Mouse (Mus musculus) stomach, embryonic 14.5 days (tissue): ENCODE results near the gene Wdr60. TPM values are rescaled to one million over a fixed set of nuclear protein-coding genes. Genes with fewer than 3 reads are reported as not detected.

Source experiments
- ATAC-seq: fragments of 200-750 bp; cut with Nextera tagmentation; 2 replicates; pipeline ENCODE4 v1.8.0; 2017; ENCODE audit warnings: low read depth, moderate TSS enrichment; ENCODE audit not compliant: insufficient number of reproducible peaks, insufficient read depth, low FRiP score
- H3K27ac ChIP-seq: fragments of 300-500 bp; sonication (generic); 2 replicates; pipeline ENCODE4 v1.5.1; 2014; ENCODE audit warnings: mild to moderate bottlenecking, low read length, moderate library complexity, mixed read lengths
- H3K27me3 ChIP-seq: fragments of 300-500 bp; sonication (generic); 2 replicates; pipeline ENCODE4 v1.6.1; 2014; ENCODE audit warnings: low read length, control low read depth, mixed read lengths; ENCODE audit not compliant: control insufficient read depth, insufficient read depth
- H3K36me3 ChIP-seq: fragments of 300-500 bp; sonication (generic); 2 replicates; pipeline ENCODE4 v1.6.1; 2014; ENCODE audit warnings: mild to moderate bottlenecking, control low read depth, low read length, moderate library complexity, mixed read lengths; ENCODE audit not compliant: control insufficient read depth, insufficient read depth
- H3K4me1 ChIP-seq: fragments of 300-500 bp; sonication (generic); 2 replicates; pipeline ENCODE4 v1.6.1; 2014; ENCODE audit warnings: low read length, control low read depth, mixed read lengths; ENCODE audit not compliant: control insufficient read depth, insufficient read depth
- H3K4me2 ChIP-seq: fragments of 300-500 bp; sonication (generic); replicated peaks from 2 replicates; pipeline ENCODE4 v1.6.1; 2014; ENCODE audit warnings: low read depth, low read length, control low read depth
- H3K4me3 ChIP-seq: fragments of 300-500 bp; sonication (generic); 2 replicates; pipeline ENCODE4 v1.5.1; 2014; ENCODE audit warnings: low read depth, low read length, control low read depth
- H3K9ac ChIP-seq: fragments of 300-500 bp; sonication (generic); replicated peaks from 2 replicates; pipeline ENCODE4 v1.6.1; 2014; ENCODE audit warnings: low read depth, mild to moderate bottlenecking, control low read depth, low read length, moderate library complexity, mixed read lengths
- H3K9me3 ChIP-seq: fragments of 300-500 bp; sonication (generic); 2 replicates; pipeline ENCODE4 v1.6.1; 2016; ENCODE audit warnings: low read depth, low read length, control low read depth; ENCODE audit not compliant: control insufficient read depth
- WGBS: fragments of 180-500 bp; shearing (Covaris S2); extraction: QIAGEN DNeasy Blood & Tissue Kit; methylation state at CpG from one replicate; pipeline ENCODE4 v1.1.7; 2014; 5-methylcytosine and 5-hydroxymethylcytosine counted together
- polyA plus RNA-seq: library from polyadenylated mRNA; unstranded; fragments of >200 nt; fragmentation: Nextera tagmentation; extraction: Ambion mirVana; gene quantifications from 2 replicates; pipeline ENCODE4 v1.2.1, GENCODE M21; 2014

Gene Wdr60
- polyA plus RNA-seq, 1 experiment from 2014 or later = 23.9 TPM

- H3K27ac ChIP-seq = no peak overlapping the region
- H3K9me3 ChIP-seq = no peaks in the 10 kb centered on the region
- H3K9ac ChIP-seq = no peak overlapping the region
- no peaks in the 10 kb centered on the region for H3K27me3 ChIP-seq
- ATAC-seq = no peak
- no peak overlapping the region for H3K4me3 ChIP-seq
- 67% methylated on average over 3 of the region's 3 CpGs for WGBS
- no peaks in the 10 kb centered on the region for H3K4me1 ChIP-seq
- H3K4me2 ChIP-seq = no peak overlapping the region
- peaks cover 15% of the 10 kb centered on the region for H3K36me3 ChIP-seq
Observed at GRCm38 (mm10) chr12:116229451-116229850, 33.4 kb downstream of the Wdr60 start.

DNA sequence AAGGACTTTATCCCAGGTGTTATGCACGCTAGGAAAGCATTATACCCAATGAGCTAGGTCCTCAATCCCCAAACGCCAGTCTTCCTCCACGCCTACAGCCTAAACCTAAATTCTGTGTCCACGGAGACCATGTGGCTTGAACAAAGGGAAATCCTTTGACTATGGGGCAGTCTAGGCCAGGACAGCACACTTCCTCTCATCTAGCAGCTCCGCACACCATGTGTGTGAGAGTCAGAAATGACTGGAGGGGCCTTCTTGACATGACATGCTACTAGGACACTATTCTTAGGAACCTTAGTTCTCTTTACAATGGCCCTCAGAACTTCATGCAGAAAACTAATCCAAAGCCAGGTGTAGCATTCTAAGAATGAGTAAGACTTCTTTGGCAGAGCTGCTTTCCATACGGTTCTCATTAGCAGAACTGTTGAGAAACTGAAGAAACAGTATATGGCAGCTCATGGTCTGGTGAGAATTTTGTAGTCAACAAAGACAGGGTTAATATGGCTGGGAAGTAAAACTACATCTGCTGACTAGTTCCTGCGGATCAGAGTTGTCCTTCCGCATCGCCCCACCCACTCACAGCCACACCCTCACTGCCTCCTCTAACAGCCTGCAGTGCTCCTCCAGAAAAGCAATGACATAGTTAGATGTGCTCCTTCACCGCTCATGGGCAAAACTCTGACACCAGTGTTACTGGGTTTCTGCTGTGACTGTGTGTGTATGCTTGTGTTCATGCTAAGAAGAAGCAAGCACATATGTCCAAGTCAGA, 36.3 kb downstream of the Wdr60 start:
- Histone ChIP-seq H3K4me3 (no peak overlapping the region), H3K27ac (no peak overlapping the region), H3K27me3 (no peaks in the 10 kb centered on the region), H3K9me3 (no peaks in the 10 kb centered on the region), H3K9ac (no peak overlapping the region), H3K4me1 (no peaks in the 10 kb centered on the region), H3K36me3 (peaks cover 16% of the 10 kb centered on the region), H3K4me2 (no peak overlapping the region)
- no peak for ATAC-seq
- WGBS = 89% methylated on average over 10 of the region's 10 CpGs

GRCm38 (mm10) chr12:116223107-116223506, 39.7 kb downstream of the Wdr60 start:
- no peak for ATAC-seq

GRCm38 (mm10) chr12:116207486-116207885, 55.3 kb downstream of the Wdr60 start:
- Histone ChIP-seq H3K4me1 (no peaks in the 10 kb centered on the region), H3K27ac (peak overlapping the region; percentile 56; the same call in 1 of the 2 replicates), H3K27me3 (no peaks in the 10 kb centered on the region), H3K36me3 (no peaks in the 10 kb centered on the region), H3K9me3 (0 out of 2 replicates have a peak, but pooled peaks cover 4% of the 10 kb centered on the region), H3K9ac (no peak overlapping the region), H3K4me3 (no peak overlapping the region), H3K4me2 (no peak overlapping the region)
- ATAC-seq = no peak
- WGBS = 62% methylated on average over 8 of the region's 8 CpGs

More at GRCm38 (mm10) chr12:116223107-116223506, 39.7 kb downstream of the Wdr60 start:
- H3K9me3 ChIP-seq = no peaks in the 10 kb centered on the region
- peaks cover 22% of the 10 kb centered on the region for H3K36me3 ChIP-seq
- H3K4me2 ChIP-seq = no peak overlapping the region
- no peak overlapping the region for H3K27ac ChIP-seq
- H3K27me3 ChIP-seq = no peaks in the 10 kb centered on the region
- no peak overlapping the region for H3K4me3 ChIP-seq
- no peak overlapping the region for H3K9ac ChIP-seq
- H3K4me1 ChIP-seq = no peaks in the 10 kb centered on the region
- 86% methylated on average over 2 of the region's 2 CpGs for WGBS

DNA sequence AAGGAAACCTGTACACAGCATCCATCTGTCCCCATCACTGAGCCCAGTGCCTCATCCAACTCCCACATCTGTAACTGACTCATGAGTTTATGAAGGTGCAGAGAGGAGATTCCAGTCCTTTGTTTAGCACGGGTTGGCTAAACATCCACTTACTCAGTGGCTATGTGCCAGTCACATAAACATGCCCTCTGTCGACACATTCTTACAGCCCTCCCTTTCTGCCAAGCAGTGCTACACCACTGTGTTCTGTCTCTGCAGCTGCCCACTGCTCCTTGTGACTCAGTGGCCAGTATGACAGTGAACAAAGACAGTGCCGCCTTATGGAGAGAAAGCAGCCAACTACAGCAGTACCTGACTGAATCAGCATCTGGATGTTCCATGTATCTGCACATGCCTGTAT, 57.1 kb downstream of the Wdr60 start:
- H3K27ac ChIP-seq = peak overlapping the region; percentile 69
- H3K4me2 ChIP-seq = no peak overlapping the region
- H3K9ac ChIP-seq = no peak overlapping the region
- no peaks in the 10 kb centered on the region for H3K36me3 ChIP-seq
- H3K27me3 ChIP-seq = no peaks in the 10 kb centered on the region
- H3K9me3 ChIP-seq = 0 out of 2 replicates have a peak, but pooled peaks cover 4% of the 10 kb centered on the region
- H3K4me1 ChIP-seq = no peaks in the 10 kb centered on the region
- ATAC-seq = 0 out of 2 replicates have a peak, but pooled peaks have one; percentile 24
- H3K4me3 ChIP-seq = no peak overlapping the region
- WGBS = 62% methylated on average over 3 of the region's 3 CpGs

DNA sequence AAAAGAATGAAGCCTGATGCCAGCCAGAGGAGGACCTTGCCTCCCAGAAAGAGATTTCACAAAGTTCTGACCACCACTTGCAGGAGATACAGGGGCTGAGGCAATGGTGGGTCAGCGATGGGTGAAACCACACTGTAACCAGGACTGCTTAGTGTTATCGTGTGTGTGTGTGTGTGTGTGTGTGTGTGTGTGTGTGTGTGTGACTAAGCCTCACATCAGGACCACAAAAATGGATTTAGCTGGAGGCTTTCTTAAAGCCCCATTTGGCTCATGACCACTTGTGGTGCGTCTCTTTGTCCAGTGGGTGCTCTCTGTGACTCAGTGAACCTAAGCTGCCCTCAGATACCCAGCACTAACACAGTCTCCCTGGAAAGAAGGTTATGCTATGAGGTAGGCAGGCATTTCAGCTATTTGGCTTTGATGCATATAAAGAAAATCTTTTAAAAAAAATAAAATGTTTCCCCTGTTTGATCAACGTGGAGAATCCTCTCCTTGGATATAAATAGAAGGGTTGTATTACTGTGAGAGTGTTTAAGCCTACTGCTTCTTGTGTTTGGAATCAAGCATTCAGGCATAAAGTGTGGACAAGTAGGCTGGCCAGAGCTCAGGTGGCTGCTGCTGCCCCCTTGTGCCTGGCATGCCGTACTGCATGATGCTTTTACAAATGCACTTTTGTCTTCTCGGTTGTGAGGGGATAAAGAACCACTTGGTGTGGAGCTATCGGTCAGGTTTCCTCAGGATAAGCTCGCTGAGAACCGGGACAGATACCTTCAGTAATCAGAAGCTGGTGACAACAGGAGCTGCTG, 60.4 kb downstream of the Wdr60 start:
- 36% methylated on average over 9 of the region's 9 CpGs for WGBS
- Histone ChIP-seq H3K27ac (no peak overlapping the region), H3K36me3 (no peaks in the 10 kb centered on the region), H3K4me2 (no peak overlapping the region), H3K9ac (no peak overlapping the region), H3K9me3 (no peaks in the 10 kb centered on the region), H3K4me1 (no peaks in the 10 kb centered on the region), H3K4me3 (no peak overlapping the region), H3K27me3 (no peaks in the 10 kb centered on the region)
- peak; percentile 33; the same call in 1 of the 2 replicates for ATAC-seq

DNA sequence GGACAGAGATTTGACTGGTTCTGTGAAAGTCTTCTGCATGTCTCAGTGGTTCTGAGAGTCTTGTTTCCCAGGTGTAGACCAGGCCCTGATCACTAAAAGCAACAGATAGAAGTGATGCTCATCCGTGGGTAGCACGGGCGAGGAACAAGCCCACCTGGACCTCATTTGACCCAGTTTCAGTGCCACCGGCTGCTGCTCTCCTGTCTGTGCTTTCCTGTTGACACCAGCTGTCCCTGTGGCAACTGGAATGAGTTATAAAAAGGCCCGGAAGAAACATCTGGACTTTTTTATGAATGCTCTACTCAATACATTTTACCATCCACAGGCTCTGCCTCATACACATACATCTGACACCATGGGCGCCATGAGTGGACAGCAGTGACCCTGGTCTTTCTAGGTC, 64.0 kb downstream of the Wdr60 start:
- Histone ChIP-seq H3K4me3 (no peak overlapping the region), H3K9ac (no peak overlapping the region), H3K9me3 (no peaks in the 10 kb centered on the region), H3K4me1 (no peaks in the 10 kb centered on the region), H3K27me3 (no peaks in the 10 kb centered on the region), H3K27ac (no peak overlapping the region), H3K36me3 (no peaks in the 10 kb centered on the region), H3K4me2 (no peak overlapping the region)
- 86% methylated on average over 6 of the region's 6 CpGs for WGBS
- ATAC-seq = no peak

- H3K4me1 ChIP-seq = no peaks in the 10 kb centered on the region
- no peak for ATAC-seq
Observed at GRCm38 (mm10) chr12:116196221-116196620, 66.6 kb downstream of the Wdr60 start.

More at GRCm38 (mm10) chr12:116196221-116196620, 66.6 kb downstream of the Wdr60 start:
- no peaks in the 10 kb centered on the region for H3K27me3 ChIP-seq
- H3K4me3 ChIP-seq = no peak overlapping the region
- H3K27ac ChIP-seq = no peak overlapping the region
- H3K4me2 ChIP-seq = no peak overlapping the region
- H3K9me3 ChIP-seq = no peaks in the 10 kb centered on the region
- H3K9ac ChIP-seq = no peak overlapping the region
- 54% methylated on average over 8 of the region's 8 CpGs for WGBS
- H3K36me3 ChIP-seq = no peaks in the 10 kb centered on the region
